Mouse (Mus musculus): ENCODE measurements at regions not wholly inside any gene's neighbourhood (a gene's known extent, or its start where the extent isn't known, plus 50 kb on each side); places are given as distances from the start of the nearest gene placed in this dataset.

- DNase-seq, result no peak
These were observed 51.2 kb upstream of the Pja2 start for GRCm38 (mm10) chr17:64382894-64383293.

DNA sequence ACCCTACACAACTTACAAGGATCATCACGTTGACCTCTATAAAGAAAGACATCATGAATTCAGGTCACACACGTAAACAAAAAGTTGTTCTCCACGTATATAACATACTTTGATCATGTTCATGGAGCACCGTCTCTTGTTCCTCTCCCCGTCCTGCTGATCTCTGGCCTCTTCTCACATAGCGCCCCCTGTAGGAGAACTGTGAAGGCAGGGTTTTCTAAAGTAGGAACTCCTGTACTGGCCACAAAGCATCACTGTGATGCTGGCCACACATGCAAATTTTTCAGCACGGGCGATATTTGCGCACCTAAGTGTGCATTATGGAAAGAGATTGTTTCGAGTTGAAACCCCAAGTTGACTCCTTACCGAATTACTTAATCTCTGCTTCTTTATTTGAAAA lies 51.9 kb upstream of the Pja2 start:
- DNase-seq, result no peak

DNA sequence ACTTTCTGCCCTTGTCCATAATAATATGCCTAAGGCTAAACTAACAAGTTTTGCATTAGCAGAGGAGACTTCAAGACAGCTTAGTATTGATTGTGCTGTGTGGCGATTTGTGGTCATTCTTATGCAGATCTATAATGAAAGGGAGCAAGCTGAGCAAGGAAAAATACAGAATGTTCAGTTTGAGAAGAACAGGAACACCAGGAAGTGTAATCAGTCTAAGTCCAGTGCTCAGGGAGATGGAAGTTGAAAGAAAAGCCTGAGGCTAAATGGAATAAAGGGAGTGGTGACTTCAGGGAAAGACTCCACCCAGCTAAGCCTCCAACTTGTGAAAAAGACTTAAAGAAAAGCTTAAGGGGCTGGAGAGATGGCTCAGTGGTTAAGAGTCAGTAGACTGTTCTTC lies 58.6 kb upstream of the Pja2 start:
- DNase-seq, result no peak

GRCm38 (mm10) chr17:64397254-64397897 lies 65.7 kb upstream of the Pja2 start:
- no peak for DNase-seq

- no peak for DNase-seq
These were observed 66.5 kb upstream of the Pja2 start for GRCm38 (mm10) chr17:64398114-64398692.

DNA sequence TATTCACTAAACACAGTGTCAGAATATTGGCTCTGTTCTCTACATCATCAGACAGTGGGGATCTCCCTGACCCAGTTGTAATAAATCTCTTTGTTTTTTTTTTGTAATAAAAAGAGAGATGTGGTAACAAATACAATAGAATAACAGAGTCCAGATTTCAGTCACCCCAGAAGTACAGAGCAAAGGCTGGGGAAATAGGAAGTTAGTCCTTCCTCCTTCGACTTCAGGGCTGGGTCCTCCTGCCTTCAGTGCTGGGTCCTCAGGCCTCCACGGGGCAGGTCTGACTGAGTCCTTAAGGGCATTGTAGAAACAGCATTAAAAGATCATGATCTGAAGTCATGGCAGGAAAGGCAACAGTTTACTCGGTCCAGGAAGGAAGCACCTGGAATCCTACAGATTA lies 67.0 kb upstream of the Pja2 start:
- no peak for DNase-seq

DNA sequence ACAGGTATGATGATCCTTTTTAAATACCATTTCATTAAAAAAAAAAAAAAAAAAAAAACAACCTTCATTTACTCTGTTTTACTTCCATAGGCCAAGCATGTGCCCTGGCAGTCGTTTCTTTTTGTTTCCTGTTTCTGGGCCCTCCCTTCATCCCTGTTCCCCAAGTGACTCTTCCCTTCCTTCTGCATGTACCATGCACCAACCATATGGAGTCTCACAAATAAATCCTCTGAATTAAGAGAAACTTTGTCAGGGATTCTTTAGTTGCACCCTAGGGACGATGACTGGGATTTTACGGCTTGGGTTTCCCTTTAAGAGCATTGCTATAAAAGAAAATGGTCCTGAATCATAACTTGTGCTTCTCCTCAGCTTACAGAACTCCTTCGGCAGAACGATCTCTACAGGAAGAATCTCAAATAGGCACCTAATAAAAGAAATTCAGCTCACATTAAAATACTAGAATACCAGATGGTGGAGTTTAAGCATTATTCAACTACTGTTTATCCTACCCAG lies 75.1 kb upstream of the Pja2 start:
- DNase-seq, result no peak

DNA sequence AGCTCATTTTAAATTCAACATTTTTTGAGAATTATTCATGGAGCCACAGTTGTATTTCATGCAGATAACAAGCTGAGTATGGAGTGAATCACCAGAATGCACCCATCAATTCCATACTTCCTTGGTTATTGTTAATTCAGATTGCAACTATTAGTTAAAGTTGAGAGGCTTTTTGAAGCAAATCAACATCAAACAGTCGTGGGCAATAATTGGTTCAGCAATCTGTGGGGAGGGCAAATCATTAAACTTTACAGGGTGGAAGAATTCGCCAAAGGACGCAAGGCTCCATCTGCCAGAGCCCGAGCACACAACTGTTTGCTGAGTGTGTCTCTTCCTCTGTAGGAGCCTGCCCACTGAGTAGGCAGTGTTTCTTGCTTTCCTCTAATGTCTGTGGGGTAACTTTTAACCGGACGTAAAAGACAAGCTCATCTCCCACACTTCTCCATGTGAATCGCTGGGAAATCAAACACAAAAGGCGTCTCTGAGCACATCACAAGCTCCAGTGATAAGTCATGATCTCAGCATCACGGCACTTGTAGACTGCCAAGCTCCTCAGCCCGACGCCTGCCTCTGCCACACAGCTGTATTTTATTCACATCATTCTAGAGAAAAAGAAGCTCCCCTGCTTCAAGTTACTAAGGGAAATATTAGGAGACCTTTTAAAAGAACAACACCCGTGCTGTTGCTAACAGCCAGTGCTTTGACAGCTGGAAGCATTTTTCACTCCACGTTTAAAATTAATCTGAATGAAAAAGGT lies 75.7 kb upstream of the Pja2 start:
- no peak for DNase-seq

DNA sequence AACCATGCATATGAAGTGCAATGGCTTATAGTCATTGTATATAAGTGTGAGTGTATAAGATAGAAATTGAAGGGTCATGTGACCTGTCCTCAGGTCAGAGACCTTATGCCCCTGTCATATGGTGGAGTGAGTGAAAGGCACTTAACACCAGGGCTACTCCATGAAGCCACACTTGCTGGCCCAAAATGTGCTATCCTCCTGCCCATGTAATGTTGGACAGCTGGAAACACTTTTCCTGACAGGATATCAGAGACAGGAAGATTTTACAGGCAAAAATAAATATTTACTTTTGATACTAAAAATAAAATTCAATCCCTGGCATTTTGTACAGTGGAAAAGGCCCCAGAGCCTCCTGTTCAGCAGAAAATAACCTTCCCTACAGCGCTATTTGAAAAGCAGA lies 94.1 kb upstream of the Pja2 start:
- no peak for DNase-seq

GRCm38 (mm10) chr17:64426536-64426935 lies 94.8 kb upstream of the Pja2 start:
- no peak for DNase-seq

DNA sequence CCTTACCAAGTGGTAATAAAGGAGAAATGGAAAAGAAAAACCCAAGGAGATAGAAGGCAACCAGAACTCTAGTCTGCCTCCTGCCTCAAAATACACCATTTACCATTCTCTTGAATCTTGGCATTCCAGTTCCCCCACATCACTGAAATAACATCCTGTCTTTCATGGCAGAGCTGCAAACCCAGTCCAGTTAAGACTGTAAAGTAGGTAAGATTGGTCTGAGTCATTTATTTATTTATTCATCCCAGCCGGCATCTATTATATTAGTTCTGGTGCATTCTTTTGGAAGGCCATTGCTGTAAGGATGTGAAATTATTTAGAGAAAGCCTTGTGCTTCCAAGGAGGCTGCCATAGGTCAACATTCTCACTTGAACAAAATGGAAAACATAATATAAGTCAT lies 107.9 kb upstream of the Pja2 start:
- no peak for DNase-seq

- no peak for DNase-seq
These were observed 123.0 kb upstream of the Pja2 start for GRCm38 (mm10) chr17:64454736-64455135.

- no peak for DNase-seq
These were observed 134.3 kb upstream of the Man2a1 start for GRCm38 (mm10) chr17:64466273-64466672.

DNA sequence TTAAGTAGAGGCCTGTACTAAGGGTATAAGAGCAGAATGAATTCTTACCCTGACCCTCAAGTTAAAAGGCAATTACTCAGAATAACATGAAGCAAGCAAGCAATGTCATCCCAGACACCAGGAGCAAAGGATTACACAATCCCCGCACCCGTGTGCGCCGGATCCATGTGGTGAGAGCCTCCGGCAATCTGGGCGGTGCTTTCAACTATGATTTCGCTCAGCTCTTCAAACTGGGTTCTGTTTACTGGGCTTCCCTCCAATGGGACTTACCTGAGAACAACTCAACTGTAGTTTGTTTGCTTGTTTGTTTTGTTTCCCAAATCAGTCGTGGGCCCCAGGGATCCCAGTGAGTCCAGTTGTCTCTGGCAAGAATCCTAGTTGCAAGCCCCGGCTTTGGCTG lies 133.8 kb upstream of the Man2a1 start:
- no peak for DNase-seq

DNA sequence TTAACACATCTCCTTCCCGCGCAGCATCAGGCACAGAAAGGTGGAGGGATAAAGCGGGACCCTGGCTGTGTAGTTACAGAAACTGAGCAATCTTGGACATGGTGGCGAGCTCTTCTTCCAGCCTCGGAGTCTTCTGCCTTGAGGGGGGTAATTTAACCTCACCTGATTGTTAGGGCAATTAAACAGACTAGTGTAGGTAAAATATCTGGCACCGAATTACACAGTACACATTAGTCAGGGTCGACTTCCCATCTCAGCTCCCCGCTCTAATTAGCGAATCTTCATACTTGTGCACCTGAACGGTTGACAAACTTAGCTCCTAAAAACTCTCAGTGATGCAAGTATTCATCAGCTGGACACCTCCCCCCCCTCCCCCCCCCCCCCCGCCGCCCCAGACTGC lies 133.2 kb upstream of the Man2a1 start:
- no peak for DNase-seq

- no peak for DNase-seq
These were observed 130.7 kb upstream of the Man2a1 start for GRCm38 (mm10) chr17:64469754-64470400.

- DNase-seq, result no peak
These were observed 119.9 kb upstream of the Man2a1 start for GRCm38 (mm10) chr17:64480607-64481038.

DNA sequence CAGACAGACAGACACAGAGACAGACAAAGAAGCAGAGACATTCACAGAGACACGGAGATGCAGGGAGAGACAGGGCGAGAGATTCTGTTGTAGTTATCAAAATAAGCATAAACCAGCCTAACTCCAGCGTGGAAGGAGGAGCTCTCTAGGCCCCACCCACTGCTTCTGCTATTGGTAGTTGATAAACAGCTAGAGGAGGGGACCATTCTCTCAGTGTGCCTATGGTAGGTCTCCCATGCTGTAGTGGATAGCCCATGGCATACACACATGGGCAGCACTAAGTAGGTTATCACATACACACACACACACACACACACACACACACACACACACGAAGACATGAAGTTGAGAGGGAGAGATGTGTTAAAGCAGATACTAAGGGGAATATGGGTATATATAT lies 115.7 kb upstream of the Man2a1 start:
- DNase-seq, result no peak

- DNase-seq, result no peak
These were observed 110.7 kb upstream of the Man2a1 start for GRCm38 (mm10) chr17:64489769-64490335.

GRCm38 (mm10) chr17:64490664-64491063 lies 109.9 kb upstream of the Man2a1 start:
- no peak for DNase-seq

GRCm38 (mm10) chr17:64491922-64492353 lies 108.6 kb upstream of the Man2a1 start:
- no peak for DNase-seq

DNA sequence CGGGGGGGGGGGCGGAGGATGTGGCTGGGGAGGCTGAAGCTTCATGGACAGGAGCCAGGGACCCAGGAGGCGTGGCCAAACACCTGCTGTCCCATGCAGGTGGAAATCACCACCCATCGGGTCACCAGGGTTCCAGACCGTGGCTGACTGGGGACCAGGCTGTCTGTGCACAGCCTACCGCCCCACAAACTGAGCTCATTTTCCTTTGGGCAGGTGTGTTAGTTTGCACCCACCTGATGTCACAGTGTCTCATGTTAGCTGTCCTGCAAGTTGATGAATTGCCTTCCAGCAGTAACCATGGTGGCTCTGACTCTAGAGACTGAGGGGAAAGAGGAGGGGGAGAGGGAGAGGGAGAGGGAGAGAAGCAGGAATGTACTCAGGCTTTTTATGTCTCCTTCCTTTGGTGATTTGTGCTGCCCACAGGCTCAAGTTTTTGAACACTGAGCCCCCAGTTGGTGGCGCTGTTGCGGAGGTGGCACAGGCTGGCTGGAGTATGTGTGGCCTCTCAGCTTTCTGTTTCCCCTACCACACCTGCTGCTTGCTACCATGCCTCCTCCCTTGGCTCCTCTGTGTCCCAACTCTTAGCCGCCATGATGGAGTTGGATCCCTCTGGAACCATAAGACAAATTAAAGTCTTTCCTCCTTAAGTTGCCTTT lies 107.8 kb upstream of the Man2a1 start:
- no peak for DNase-seq

All from cerebellum, adult 9-10 months (tissue).